Mouse (Mus musculus): ENCODE measurements around the gene Rnf40. TPM values are rescaled to one million over a fixed set of nuclear protein-coding genes. Genes with fewer than 3 reads are reported as not detected.
"Not testable (repeated sequence)": the region's sequence is repeated elsewhere in the genome, so short reads cannot be mapped to it uniquely, and the experiment has no call there.

Rnf40 gene
- total RNA-seq, 1 experiment from 2014 or later: 52.4 TPM

GRCm38 (mm10) chr7:127592575-127592974 lies 4.0 kb downstream of the Rnf40 start:
- no peak for ATAC-seq (replicated peaks in 1 of 2; ENCODE audit: insufficient read depth in 1 of 2, low FRiP score in 2 of 2, low TSS enrichment in 1 of 2, low read depth in 1 of 2, poor library complexity in 2 of 2, severe bottlenecking in 2 of 2)

GRCm38 (mm10) chr7:127596747-127597146 lies 8.2 kb downstream of the Rnf40 start:
- no peak for ATAC-seq (replicated peaks in 1 of 2; ENCODE audit: insufficient read depth in 1 of 2, low FRiP score in 2 of 2, low TSS enrichment in 1 of 2, low read depth in 1 of 2, poor library complexity in 2 of 2, severe bottlenecking in 2 of 2)

- ATAC-seq (replicated peaks in 1 of 2; ENCODE audit: insufficient read depth in 1 of 2, low FRiP score in 2 of 2, low TSS enrichment in 1 of 2, low read depth in 1 of 2, poor library complexity in 2 of 2, severe bottlenecking in 2 of 2): no peak
Measured at GRCm38 (mm10) chr7:127600612-127601011, 12.0 kb downstream of the Rnf40 start.

- no peak for ATAC-seq (replicated peaks in 1 of 2; ENCODE audit: insufficient read depth in 1 of 2, low FRiP score in 2 of 2, low TSS enrichment in 1 of 2, low read depth in 1 of 2, poor library complexity in 2 of 2, severe bottlenecking in 2 of 2)
Measured at GRCm38 (mm10) chr7:127601735-127602134, 13.2 kb downstream of the Rnf40 start.

GRCm38 (mm10) chr7:127602903-127603302 lies 14.3 kb downstream of the Rnf40 start:
- no peak for ATAC-seq (replicated peaks in 1 of 2; ENCODE audit: insufficient read depth in 1 of 2, low FRiP score in 2 of 2, low TSS enrichment in 1 of 2, low read depth in 1 of 2, poor library complexity in 2 of 2, severe bottlenecking in 2 of 2)

GRCm38 (mm10) chr7:127604256-127604655 lies 15.7 kb downstream of the Rnf40 start:
- no peak for ATAC-seq (replicated peaks in 1 of 2; ENCODE audit: insufficient read depth in 1 of 2, low FRiP score in 2 of 2, low TSS enrichment in 1 of 2, low read depth in 1 of 2, poor library complexity in 2 of 2, severe bottlenecking in 2 of 2)

- ATAC-seq (replicated peaks in 1 of 2; ENCODE audit: insufficient read depth in 1 of 2, low FRiP score in 2 of 2, low TSS enrichment in 1 of 2, low read depth in 1 of 2, poor library complexity in 2 of 2, severe bottlenecking in 2 of 2): no peak
Measured at GRCm38 (mm10) chr7:127607150-127607549, 18.6 kb downstream of the Rnf40 start.

- ATAC-seq (replicated peaks in 1 of 2; ENCODE audit: insufficient read depth in 1 of 2, low FRiP score in 2 of 2, low TSS enrichment in 1 of 2, low read depth in 1 of 2, poor library complexity in 2 of 2, severe bottlenecking in 2 of 2): no peak
Measured at GRCm38 (mm10) chr7:127611011-127611410, 22.4 kb downstream of the Rnf40 start.

GRCm38 (mm10) chr7:127611561-127611960 lies 23.0 kb downstream of the Rnf40 start:
- ATAC-seq (replicated peaks in 1 of 2; ENCODE audit: insufficient read depth in 1 of 2, low FRiP score in 2 of 2, low TSS enrichment in 1 of 2, low read depth in 1 of 2, poor library complexity in 2 of 2, severe bottlenecking in 2 of 2): no peak

GRCm38 (mm10) chr7:127613501-127613900 lies 24.9 kb downstream of the Rnf40 start:
- no peak for ATAC-seq (replicated peaks in 1 of 2; ENCODE audit: insufficient read depth in 1 of 2, low FRiP score in 2 of 2, low TSS enrichment in 1 of 2, low read depth in 1 of 2, poor library complexity in 2 of 2, severe bottlenecking in 2 of 2)

- ATAC-seq (replicated peaks in 1 of 2; ENCODE audit: insufficient read depth in 1 of 2, low FRiP score in 2 of 2, low TSS enrichment in 1 of 2, low read depth in 1 of 2, poor library complexity in 2 of 2, severe bottlenecking in 2 of 2): no peak
Measured at GRCm38 (mm10) chr7:127614091-127614490, 25.5 kb downstream of the Rnf40 start.

- ATAC-seq (replicated peaks in 1 of 2; ENCODE audit: insufficient read depth in 1 of 2, low FRiP score in 2 of 2, low TSS enrichment in 1 of 2, low read depth in 1 of 2, poor library complexity in 2 of 2, severe bottlenecking in 2 of 2): peak; percentile 30 to 40; a peak in 1 of 4 replicates
Measured at GRCm38 (mm10) chr7:127614511-127614890, 25.9 kb downstream of the Rnf40 start.

GRCm38 (mm10) chr7:127614891-127615843 lies 26.6 kb downstream of the Rnf40 start, which contains the start of gene Zfp629:
Gene Zfp629, minus strand, starts transcription at chr7:127615797.
- peak; percentile 44 to 61 for ATAC-seq (replicated peaks in 1 of 2; ENCODE audit: insufficient read depth in 1 of 2, low FRiP score in 2 of 2, low TSS enrichment in 1 of 2, low read depth in 1 of 2, poor library complexity in 2 of 2, severe bottlenecking in 2 of 2)

GRCm38 (mm10) chr7:127616336-127616735 lies 27.8 kb downstream of the Rnf40 start:
- no peak for ATAC-seq (replicated peaks in 1 of 2; ENCODE audit: insufficient read depth in 1 of 2, low FRiP score in 2 of 2, low TSS enrichment in 1 of 2, low read depth in 1 of 2, poor library complexity in 2 of 2, severe bottlenecking in 2 of 2)

- ATAC-seq (replicated peaks in 1 of 2; ENCODE audit: insufficient read depth in 1 of 2, low FRiP score in 2 of 2, low TSS enrichment in 1 of 2, low read depth in 1 of 2, poor library complexity in 2 of 2, severe bottlenecking in 2 of 2): no peak
Measured at GRCm38 (mm10) chr7:127616881-127617280, 28.3 kb downstream of the Rnf40 start.

- no peak for ATAC-seq (replicated peaks in 1 of 2; ENCODE audit: insufficient read depth in 1 of 2, low FRiP score in 2 of 2, low TSS enrichment in 1 of 2, low read depth in 1 of 2, poor library complexity in 2 of 2, severe bottlenecking in 2 of 2)
Measured at GRCm38 (mm10) chr7:127617962-127618361, 29.4 kb downstream of the Rnf40 start.

- not testable (repeated sequence) for ATAC-seq (replicated peaks in 1 of 2; ENCODE audit: insufficient read depth in 1 of 2, low FRiP score in 2 of 2, low TSS enrichment in 1 of 2, low read depth in 1 of 2, poor library complexity in 2 of 2, severe bottlenecking in 2 of 2)
Measured at GRCm38 (mm10) chr7:127618402-127618801, 29.8 kb downstream of the Rnf40 start.

GRCm38 (mm10) chr7:127626039-127626438 lies 37.5 kb downstream of the Rnf40 start:
- no peak for ATAC-seq (replicated peaks in 1 of 2; ENCODE audit: insufficient read depth in 1 of 2, low FRiP score in 2 of 2, low TSS enrichment in 1 of 2, low read depth in 1 of 2, poor library complexity in 2 of 2, severe bottlenecking in 2 of 2)

- peak in 1 of 2 experiments; percentile 17; a peak in 2 of 4 replicates for ATAC-seq (replicated peaks in 1 of 2; ENCODE audit: insufficient read depth in 1 of 2, low FRiP score in 2 of 2, low TSS enrichment in 1 of 2, low read depth in 1 of 2, poor library complexity in 2 of 2, severe bottlenecking in 2 of 2)
Measured at GRCm38 (mm10) chr7:127626471-127626870, 37.9 kb downstream of the Rnf40 start.
